Mouse (Mus musculus): ENCODE data around the gene Ctdspl. TPM values are rescaled to one million over a fixed set of nuclear protein-coding genes. Genes with fewer than 3 reads are reported as not detected.
A peak's percentile ranks its signal among the peaks of the same experiment; 100 is the strongest.

Ctdspl gene
- polyA plus RNA-seq, 1 experiment: 4.9 TPM

GRCm38 (mm10) chr9:118881281-118881945 lies 44.8 kb upstream of the Ctdspl start:
- Histone ChIP-seq H3K36me3 (ENCODE audit: control insufficient read depth, insufficient read depth) (no peaks in the 10 kb centered on the region), H3K4me3 (no peak overlapping the region), H3ac (ENCODE audit: control insufficient read depth, insufficient read length) (no peak overlapping the region), H3K4me2 (ENCODE audit: low read depth) (no peak overlapping the region), H3K79me2 (ENCODE audit: control insufficient read depth, insufficient read depth) (no peaks in the 10 kb centered on the region), H3K27me3 (ENCODE audit: control insufficient read depth, insufficient read depth, insufficient read length) (no peaks in the 10 kb centered on the region)
- TF ChIP-seq MYOD1 (IDR thresholded peaks at IDR 0.05; ENCODE audit: control insufficient read depth in 1 of 3, insufficient read length in 2 of 3, low read depth in 2 of 3): peak in 1 of 3 experiments; percentile 34
- TF ChIP-seq POLR2A (IDR thresholded peaks at IDR 0.05; ENCODE audit: insufficient read length, low read depth): no peak

DNA sequence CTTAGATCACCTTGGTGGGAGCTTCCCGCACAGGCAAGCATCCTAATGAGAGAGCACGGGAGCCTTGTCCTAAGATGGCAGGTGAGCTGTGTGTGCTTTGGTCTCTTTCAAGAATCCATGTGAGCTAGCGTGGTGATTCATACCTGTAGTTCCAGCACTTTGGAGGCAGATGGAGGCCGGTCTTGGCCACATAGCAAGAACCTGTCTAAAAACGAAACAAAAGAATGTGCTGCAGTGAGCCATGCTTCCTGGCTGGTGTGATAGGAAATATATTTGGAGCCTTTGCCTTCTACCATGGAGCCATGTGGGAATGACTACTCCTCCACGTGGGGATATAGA lies 44.3 kb upstream of the Ctdspl start:
- H3K36me3 ChIP-seq (ENCODE audit: control insufficient read depth, insufficient read depth): no peaks in the 10 kb centered on the region
- no peak for TF ChIP-seq USF1 (IDR thresholded peaks at IDR 0.05; ENCODE audit: low read depth)
- no peak for TF ChIP-seq MYOD1 (IDR thresholded peaks at IDR 0.05; ENCODE audit: control insufficient read depth in 1 of 3, insufficient read length in 2 of 3, low read depth in 2 of 3)
- TF ChIP-seq SRF (IDR thresholded peaks at IDR 0.05; ENCODE audit: control insufficient read depth, insufficient read length, low read depth): no peak
- TF ChIP-seq CEBPB (IDR thresholded peaks at IDR 0.05; ENCODE audit: insufficient read depth, poor library complexity, severe bottlenecking): no peak
- TF ChIP-seq E2F4 (IDR thresholded peaks at IDR 0.05; ENCODE audit: insufficient read depth): no peak
- TF ChIP-seq POLR2A (IDR thresholded peaks at IDR 0.05; ENCODE audit: insufficient read length, low read depth): no peak
- TF ChIP-seq MAX (IDR thresholded peaks at IDR 0.05; ENCODE audit: low read depth): no peak
- no peak for TF ChIP-seq MYOG (IDR thresholded peaks at IDR 0.05; ENCODE audit: control insufficient read depth in 1 of 3, insufficient read depth in 1 of 3, insufficient read length in 2 of 3, low read depth in 2 of 3)
- TF ChIP-seq TCF12 (IDR thresholded peaks at IDR 0.05; ENCODE audit: insufficient read depth, poor library complexity, severe bottlenecking): no peak
- no peak for TF ChIP-seq POLR2AphosphoS2 (IDR thresholded peaks at IDR 0.05; ENCODE audit: insufficient read length, low read depth)
- TF ChIP-seq REST (IDR thresholded peaks at IDR 0.05; ENCODE audit: insufficient read depth, insufficient read length): no peak
- no peak for TF ChIP-seq TCF3 (IDR thresholded peaks at IDR 0.05; ENCODE audit: insufficient read length, low read depth)

DNA sequence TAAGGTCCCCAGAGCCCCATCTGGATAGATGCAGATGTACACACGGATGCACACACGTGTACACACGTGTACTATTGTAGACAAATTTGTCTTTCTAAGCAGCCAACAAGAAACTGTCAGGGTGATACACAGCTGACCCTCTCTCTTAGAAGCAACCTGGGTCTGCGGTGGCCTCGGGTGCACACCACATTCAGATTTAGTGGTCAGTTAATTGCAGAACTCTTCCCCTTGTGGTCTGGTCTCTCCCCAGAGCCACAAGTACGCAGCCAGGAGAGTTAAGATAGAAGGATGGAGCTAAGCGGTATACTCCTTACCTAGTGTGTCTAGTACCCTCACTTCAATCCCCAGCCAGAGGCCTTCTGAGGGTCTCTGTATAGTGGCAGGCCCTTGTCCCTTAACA lies 43.1 kb upstream of the Ctdspl start:
- no peaks in the 10 kb centered on the region for H3K36me3 ChIP-seq (ENCODE audit: control insufficient read depth, insufficient read depth)
- no peak overlapping the region for H3ac ChIP-seq (ENCODE audit: control insufficient read depth, insufficient read length)
- H3K4me2 ChIP-seq (ENCODE audit: low read depth): no peak overlapping the region
- H3K4me3 ChIP-seq: no peak overlapping the region
- H3K27me3 ChIP-seq (ENCODE audit: control insufficient read depth, insufficient read depth, insufficient read length): no peaks in the 10 kb centered on the region
- no peaks in the 10 kb centered on the region for H3K79me2 ChIP-seq (ENCODE audit: control insufficient read depth, insufficient read depth)
- TF ChIP-seq POLR2AphosphoS2 (IDR thresholded peaks at IDR 0.05; ENCODE audit: insufficient read length, low read depth) (no peak), REST (IDR thresholded peaks at IDR 0.05; ENCODE audit: insufficient read depth, insufficient read length) (no peak), TCF12 (IDR thresholded peaks at IDR 0.05; ENCODE audit: insufficient read depth, poor library complexity, severe bottlenecking) (no peak), CEBPB (IDR thresholded peaks at IDR 0.05; ENCODE audit: insufficient read depth, poor library complexity, severe bottlenecking) (no peak), MYOD1 (IDR thresholded peaks at IDR 0.05; ENCODE audit: control insufficient read depth in 1 of 3, insufficient read length in 2 of 3, low read depth in 2 of 3) (no peak), USF1 (IDR thresholded peaks at IDR 0.05; ENCODE audit: low read depth) (no peak), TCF3 (IDR thresholded peaks at IDR 0.05; ENCODE audit: insufficient read length, low read depth) (no peak), SRF (IDR thresholded peaks at IDR 0.05; ENCODE audit: control insufficient read depth, insufficient read length, low read depth) (no peak), E2F4 (IDR thresholded peaks at IDR 0.05; ENCODE audit: insufficient read depth) (no peak), POLR2A (IDR thresholded peaks at IDR 0.05; ENCODE audit: insufficient read length, low read depth) (no peak), MYOG (IDR thresholded peaks at IDR 0.05; ENCODE audit: control insufficient read depth in 1 of 3, insufficient read depth in 1 of 3, insufficient read length in 2 of 3, low read depth in 2 of 3) (no peak), MAX (IDR thresholded peaks at IDR 0.05; ENCODE audit: low read depth) (no peak)

More for the DNA sequence above, 44.3 kb upstream of the Ctdspl start:
- no peak overlapping the region for H3ac ChIP-seq (ENCODE audit: control insufficient read depth, insufficient read length)
- H3K27me3 ChIP-seq (ENCODE audit: control insufficient read depth, insufficient read depth, insufficient read length): no peaks in the 10 kb centered on the region
- H3K4me3 ChIP-seq: no peak overlapping the region
- H3K4me2 ChIP-seq (ENCODE audit: low read depth): no peak overlapping the region
- H3K79me2 ChIP-seq (ENCODE audit: control insufficient read depth, insufficient read depth): no peaks in the 10 kb centered on the region

DNA sequence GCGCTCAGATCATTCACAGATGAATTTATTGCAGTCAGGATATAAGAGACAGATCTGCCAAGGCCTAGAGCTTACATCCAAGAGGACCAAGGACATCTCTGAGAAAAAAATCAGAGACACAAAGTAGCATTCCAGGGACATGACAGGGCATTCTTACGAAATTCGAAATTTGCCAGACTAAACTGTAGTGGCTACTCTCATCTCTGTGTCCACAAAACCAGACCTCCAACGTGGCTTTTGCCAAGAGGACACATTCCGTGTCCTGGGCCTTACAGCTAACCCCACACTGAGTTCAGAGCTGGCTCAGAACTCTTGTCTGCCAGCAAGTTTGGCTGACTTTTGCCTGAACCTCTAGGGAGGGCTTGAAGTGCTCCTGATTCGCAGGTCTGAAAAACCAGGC lies 40.5 kb upstream of the Ctdspl start:
- no peaks in the 10 kb centered on the region for H3K27me3 ChIP-seq (ENCODE audit: control insufficient read depth, insufficient read depth, insufficient read length)
- H3K4me3 ChIP-seq: no peak overlapping the region
- no peaks in the 10 kb centered on the region for H3K36me3 ChIP-seq (ENCODE audit: control insufficient read depth, insufficient read depth)
- H3K4me2 ChIP-seq (ENCODE audit: low read depth): no peak overlapping the region
- TF ChIP-seq MYOD1 (IDR thresholded peaks at IDR 0.05; ENCODE audit: control insufficient read depth in 1 of 3, insufficient read length in 2 of 3, low read depth in 2 of 3) (no peak), SRF (IDR thresholded peaks at IDR 0.05; ENCODE audit: control insufficient read depth, insufficient read length, low read depth) (no peak), MYOG (IDR thresholded peaks at IDR 0.05; ENCODE audit: control insufficient read depth in 1 of 3, insufficient read depth in 1 of 3, insufficient read length in 2 of 3, low read depth in 2 of 3) (no peak), CEBPB (IDR thresholded peaks at IDR 0.05; ENCODE audit: insufficient read depth, poor library complexity, severe bottlenecking) (no peak), USF1 (IDR thresholded peaks at IDR 0.05; ENCODE audit: low read depth) (no peak), TCF3 (IDR thresholded peaks at IDR 0.05; ENCODE audit: insufficient read length, low read depth) (no peak), REST (IDR thresholded peaks at IDR 0.05; ENCODE audit: insufficient read depth, insufficient read length) (no peak), E2F4 (IDR thresholded peaks at IDR 0.05; ENCODE audit: insufficient read depth) (no peak), POLR2A (IDR thresholded peaks at IDR 0.05; ENCODE audit: insufficient read length, low read depth) (no peak), POLR2AphosphoS2 (IDR thresholded peaks at IDR 0.05; ENCODE audit: insufficient read length, low read depth) (no peak), MAX (IDR thresholded peaks at IDR 0.05; ENCODE audit: low read depth) (no peak), TCF12 (IDR thresholded peaks at IDR 0.05; ENCODE audit: insufficient read depth, poor library complexity, severe bottlenecking) (no peak)
- no peak overlapping the region for H3ac ChIP-seq (ENCODE audit: control insufficient read depth, insufficient read length)
- no peaks in the 10 kb centered on the region for H3K79me2 ChIP-seq (ENCODE audit: control insufficient read depth, insufficient read depth)

DNA sequence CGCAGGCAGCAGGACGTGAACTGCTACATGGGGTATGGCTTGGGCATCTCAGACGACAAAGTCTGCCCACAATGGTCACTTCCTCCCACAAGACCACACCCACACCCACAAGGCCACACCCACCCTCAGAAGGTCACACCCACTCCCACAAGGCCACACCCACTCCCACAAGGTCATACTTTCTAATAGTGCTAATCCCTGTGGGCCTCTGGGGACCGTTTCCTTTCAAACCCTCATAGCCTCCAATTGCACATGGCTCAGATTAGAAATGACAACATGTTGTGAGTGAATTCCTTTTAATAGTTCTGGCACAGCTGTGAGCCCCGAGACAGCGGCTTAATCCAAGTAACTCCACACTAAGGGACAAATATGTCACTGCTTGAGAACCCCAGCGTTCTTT lies 39.1 kb upstream of the Ctdspl start:
- Histone ChIP-seq H3K27me3 (ENCODE audit: control insufficient read depth, insufficient read depth, insufficient read length) (peaks cover 7% of the 10 kb centered on the region), H3K4me2 (ENCODE audit: low read depth) (no peak overlapping the region), H3K4me3 (no peak overlapping the region), H3K79me2 (ENCODE audit: control insufficient read depth, insufficient read depth) (no peaks in the 10 kb centered on the region), H3ac (ENCODE audit: control insufficient read depth, insufficient read length) (no peak overlapping the region), H3K36me3 (ENCODE audit: control insufficient read depth, insufficient read depth) (no peaks in the 10 kb centered on the region)
- no peak for TF ChIP-seq USF1 (IDR thresholded peaks at IDR 0.05; ENCODE audit: low read depth)
- no peak for TF ChIP-seq TCF12 (IDR thresholded peaks at IDR 0.05; ENCODE audit: insufficient read depth, poor library complexity, severe bottlenecking)
- TF ChIP-seq TCF3 (IDR thresholded peaks at IDR 0.05; ENCODE audit: insufficient read length, low read depth): no peak
- TF ChIP-seq REST (IDR thresholded peaks at IDR 0.05; ENCODE audit: insufficient read depth, insufficient read length): no peak

All from myocyte (in vitro differentiated cells).